Mouse (Mus musculus): ENCODE data around the gene Slc12a9. TPM values are rescaled to one million over a fixed set of nuclear protein-coding genes. Genes with fewer than 3 reads are reported as not detected.
"Not testable (repeated sequence)": the region's sequence is repeated elsewhere in the genome, so short reads cannot be mapped to it uniquely, and the experiment has no call there.

Gene Slc12a9
- polyA plus RNA-seq, 1 experiment from 2014 or later: 6.5 TPM

- TF ChIP-seq EP300 (optimal IDR thresholded peaks at IDR 0.05) (no peak), CTCF (IDR thresholded peaks at IDR 0.05; ENCODE audit: low read depth) (0 out of 2 replicates have a peak, but pooled peaks have one; percentile 1)
- ATAC-seq (ENCODE audit: low FRiP score, low TSS enrichment): no peak
- H3K36me3 ChIP-seq (ENCODE audit: control insufficient read depth, insufficient read depth, low read length): no peaks in the 10 kb centered on the region
- H3K4me3 ChIP-seq (ENCODE audit: low read depth, low read length): peak within 1 kb of the TSS; percentile 33
- peak within 1 kb of the TSS; percentile 64 for H3K4me2 ChIP-seq (replicated peaks; ENCODE audit: low read depth)
- H3K27ac ChIP-seq (replicated peaks): no peak within 1 kb of the TSS
- H3K4me1 ChIP-seq (replicated peaks; ENCODE audit: control insufficient read depth, insufficient read depth): peaks cover 10% of the 10 kb centered on the region
- H3K9ac ChIP-seq (ENCODE audit: low read length): peak within 1 kb of the TSS; percentile 52
- no peaks in the 10 kb centered on the region; the same call in 1 of the 2 replicates for H3K27me3 ChIP-seq (ENCODE audit: control insufficient read depth, insufficient read depth, low read length)
- no peak for DNase-seq (ENCODE audit: low spot score)
- no peaks in the 10 kb centered on the region for H3K9me3 ChIP-seq (ENCODE audit: control insufficient read depth, low read length)
- WGBS: 4% methylated on average over 40 of the region's 40 CpGs
Measured at GRCm38 (mm10) chr5:137287032-137287952, 46.1 kb downstream of the Slc12a9 start, which contains the start of gene Ache. Ache (plus strand) TSS chr5:137287519.

- H3K27ac ChIP-seq (replicated peaks): no peak overlapping the region
- no peaks in the 10 kb centered on the region for H3K36me3 ChIP-seq (ENCODE audit: control insufficient read depth, insufficient read depth, low read length)
- DNase-seq (ENCODE audit: low spot score) (peak; percentile 87), ATAC-seq (ENCODE audit: low FRiP score, low TSS enrichment) (peak; percentile 33; the same call in 1 of the 2 replicates)
- no peak overlapping the region for H3K9ac ChIP-seq (ENCODE audit: low read length)
- H3K27me3 ChIP-seq (ENCODE audit: control insufficient read depth, insufficient read depth, low read length): no peaks in the 10 kb centered on the region; the same call in 1 of the 2 replicates
- no peaks in the 10 kb centered on the region for H3K9me3 ChIP-seq (ENCODE audit: control insufficient read depth, low read length)
- peak overlapping the region; percentile 54 for H3K4me2 ChIP-seq (replicated peaks; ENCODE audit: low read depth)
- H3K4me1 ChIP-seq (replicated peaks; ENCODE audit: control insufficient read depth, insufficient read depth): peaks cover 10% of the 10 kb centered on the region
- under 1% methylated on average over 15 of the region's 16 CpGs for WGBS
- peak; percentile 88 for TF ChIP-seq CTCF (IDR thresholded peaks at IDR 0.05; ENCODE audit: low read depth)
- no peak for TF ChIP-seq EP300 (optimal IDR thresholded peaks at IDR 0.05)
- H3K4me3 ChIP-seq (ENCODE audit: low read depth, low read length): peak overlapping the region; percentile 23; the same call in 1 of the 2 replicates
Measured at GRCm38 (mm10) chr5:137286655-137287031, 46.8 kb downstream of the Slc12a9 start.

- H3K4me2 ChIP-seq (replicated peaks; ENCODE audit: low read depth): no peak overlapping the region
- 36% methylated on average over 7 of the region's 7 CpGs for WGBS
- no peak overlapping the region for H3K4me3 ChIP-seq (ENCODE audit: low read depth, low read length)
- DNase-seq (ENCODE audit: low spot score): no peak
- H3K4me1 ChIP-seq (replicated peaks; ENCODE audit: control insufficient read depth, insufficient read depth): peaks cover 10% of the 10 kb centered on the region
- no peaks in the 10 kb centered on the region for H3K36me3 ChIP-seq (ENCODE audit: control insufficient read depth, insufficient read depth, low read length)
- ATAC-seq (ENCODE audit: low FRiP score, low TSS enrichment): no peak
- no peak overlapping the region for H3K27ac ChIP-seq (replicated peaks)
- no peak for TF ChIP-seq CTCF (IDR thresholded peaks at IDR 0.05; ENCODE audit: low read depth)
- no peak for TF ChIP-seq EP300 (optimal IDR thresholded peaks at IDR 0.05)
- no peaks in the 10 kb centered on the region; the same call in 1 of the 2 replicates for H3K27me3 ChIP-seq (ENCODE audit: control insufficient read depth, insufficient read depth, low read length)
- no peaks in the 10 kb centered on the region for H3K9me3 ChIP-seq (ENCODE audit: control insufficient read depth, low read length)
- H3K9ac ChIP-seq (ENCODE audit: low read length): no peak overlapping the region
Measured at GRCm38 (mm10) chr5:137285986-137286385, 47.4 kb downstream of the Slc12a9 start.

GRCm38 (mm10) chr5:137285045-137285444 is 48.4 kb downstream of the Slc12a9 start:
- DNase-seq (ENCODE audit: low spot score) (peak; percentile 69), ATAC-seq (ENCODE audit: low FRiP score, low TSS enrichment) (no peak)
- Histone ChIP-seq H3K4me2 (replicated peaks; ENCODE audit: low read depth) (no peak overlapping the region), H3K27ac (replicated peaks) (no peak overlapping the region), H3K36me3 (ENCODE audit: control insufficient read depth, insufficient read depth, low read length) (no peaks in the 10 kb centered on the region), H3K9me3 (ENCODE audit: control insufficient read depth, low read length) (no peaks in the 10 kb centered on the region), H3K27me3 (ENCODE audit: control insufficient read depth, insufficient read depth, low read length) (no peaks in the 10 kb centered on the region; the same call in 1 of the 2 replicates), H3K4me1 (replicated peaks; ENCODE audit: control insufficient read depth, insufficient read depth) (peaks cover 10% of the 10 kb centered on the region), H3K4me3 (ENCODE audit: low read depth, low read length) (no peak overlapping the region), H3K9ac (ENCODE audit: low read length) (no peak overlapping the region)
- WGBS: 61% methylated on average over 5 of the region's 5 CpGs
- TF ChIP-seq EP300 (optimal IDR thresholded peaks at IDR 0.05) (no peak), CTCF (IDR thresholded peaks at IDR 0.05; ENCODE audit: low read depth) (peak; percentile 79)

- not testable (repeated sequence) for H3K4me2 ChIP-seq (replicated peaks; ENCODE audit: low read depth); H3K27me3 ChIP-seq (ENCODE audit: control insufficient read depth, insufficient read depth, low read length); DNase-seq (ENCODE audit: low spot score); H3K9ac ChIP-seq (ENCODE audit: low read length); H3K9me3 ChIP-seq (ENCODE audit: control insufficient read depth, low read length); H3K36me3 ChIP-seq (ENCODE audit: control insufficient read depth, insufficient read depth, low read length); H3K4me1 ChIP-seq (replicated peaks; ENCODE audit: control insufficient read depth, insufficient read depth); H3K4me3 ChIP-seq (ENCODE audit: low read depth, low read length); H3K27ac ChIP-seq (replicated peaks); ATAC-seq (ENCODE audit: low FRiP score, low TSS enrichment)
- WGBS: 78% methylated on average over 5 of the region's 6 CpGs
Measured at GRCm38 (mm10) chr5:137284411-137284810, 49.0 kb downstream of the Slc12a9 start.

Data from stomach, postnatal 0 days (tissue).